Mouse (Mus musculus) intestine, postnatal 0 days (tissue): ENCODE results near the gene Rorc. TPM values are rescaled to one million over a fixed set of nuclear protein-coding genes. Genes with fewer than 3 reads are reported as not detected.
A peak's percentile ranks its signal among the peaks of the same experiment; 100 is the strongest.

Experiments used
- ATAC-seq: fragments of 200-750 bp; cut with Nextera tagmentation; 2 replicates; pipeline ENCODE4 v1.8.0; 2017; ENCODE audit warnings: mild to moderate bottlenecking, moderate TSS enrichment, moderate library complexity
- H3K27ac ChIP-seq: fragments of 300-500 bp; sonication (generic); 2 replicates; pipeline ENCODE4 v1.5.1; 2014; ENCODE audit warnings: mild to moderate bottlenecking, low read depth, low read length, moderate library complexity
- H3K27me3 ChIP-seq: fragments of 300-500 bp; sonication (generic); replicated peaks from 2 replicates; pipeline ENCODE4 v1.6.1; 2014; ENCODE audit warnings: low read length, mixed read lengths; ENCODE audit not compliant: control insufficient read depth, insufficient read depth
- H3K36me3 ChIP-seq: fragments of 300-500 bp; sonication (generic); 2 replicates; pipeline ENCODE4 v1.6.1; 2014; ENCODE audit warnings: mild to moderate bottlenecking, moderate library complexity; ENCODE audit not compliant: control insufficient read depth, insufficient read depth
- H3K4me1 ChIP-seq: fragments of 300-500 bp; sonication (generic); replicated peaks from 2 replicates; pipeline ENCODE4 v1.6.1; 2014; ENCODE audit warnings: antibody characterized with exemption, low read length, mixed read lengths; ENCODE audit not compliant: control insufficient read depth, insufficient read depth
- H3K4me2 ChIP-seq: fragments of 300-500 bp; sonication (generic); replicated peaks from 2 replicates; pipeline ENCODE4 v1.6.1; 2014; ENCODE audit warnings: low read depth, mild to moderate bottlenecking, moderate library complexity
- H3K4me3 ChIP-seq: fragments of 300-500 bp; sonication (generic); 2 replicates; pipeline ENCODE4 v1.5.1; 2014; ENCODE audit warnings: low read depth, low read length
- H3K9ac ChIP-seq: fragments of 300-500 bp; sonication (generic); 2 replicates; pipeline ENCODE4 v1.6.1; 2014; ENCODE audit warnings: mild to moderate bottlenecking, low read depth, low read length
- H3K9me3 ChIP-seq: fragments of 300-500 bp; sonication (generic); 2 replicates; pipeline ENCODE4 v1.6.1; 2016; ENCODE audit warnings: mixed run types; ENCODE audit not compliant: control insufficient read depth
- CTCF ChIP-seq: sonication (generic); IDR thresholded peaks from 2 replicates; pipeline ENCODE4 v1.5.1; 2016; ENCODE audit warnings: low read depth, mild to moderate bottlenecking, control low read depth, antibody characterized with exemption, moderate library complexity
- WGBS: fragments of 180-500 bp; shearing (Covaris S2); extraction: QIAGEN DNeasy Blood & Tissue Kit; methylation state at CpG from one replicate; pipeline ENCODE4 v1.1.7; 2014; 5-methylcytosine and 5-hydroxymethylcytosine counted together
- polyA plus RNA-seq: library from polyadenylated mRNA; unstranded; fragments of >200 nt; fragmentation: Nextera tagmentation; extraction: Ambion mirVana; gene quantifications from 2 replicates; pipeline ENCODE4 v1.2.1, GENCODE M21; 2015

Gene Rorc
- polyA plus RNA-seq, 1 experiment from 2014 or later, result 25.5 TPM

DNA sequence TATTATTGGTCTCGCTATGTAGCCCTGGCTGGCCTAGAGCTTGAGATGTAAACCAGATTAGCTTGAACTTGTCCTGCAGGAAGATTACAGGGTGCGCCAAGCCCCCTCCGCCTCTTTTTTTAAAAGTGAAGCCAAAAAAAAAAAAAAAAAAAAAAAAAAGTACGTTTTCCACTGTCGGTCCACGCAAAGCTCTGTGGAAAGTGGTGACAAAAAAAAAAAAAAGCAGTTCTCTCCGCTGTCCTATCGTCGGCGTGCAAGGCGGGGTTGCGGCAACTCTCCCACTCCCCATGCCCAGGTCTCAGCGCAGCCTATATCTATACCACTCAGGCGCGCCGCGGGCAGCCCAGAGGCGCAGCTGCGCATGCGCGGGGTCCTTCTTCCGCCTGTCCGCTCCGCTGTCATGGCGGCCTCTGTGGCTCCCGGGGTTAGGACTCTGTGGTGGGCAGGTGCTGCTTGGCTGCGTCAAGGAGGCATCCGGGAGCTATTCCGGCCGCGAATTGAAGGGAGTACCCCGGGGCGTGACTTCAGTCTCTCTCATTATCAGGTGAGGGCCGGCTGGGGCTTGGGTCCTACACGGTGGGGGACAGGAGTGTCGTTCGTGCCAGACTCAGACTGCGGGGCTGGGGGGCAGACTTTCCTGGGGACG lies 70.5 kb downstream of the Rorc start, which contains the start of gene Mrpl9:
TSS of gene Mrpl9 (plus strand) at position 368 of the 646 bp plus-strand sequence.
- Histone ChIP-seq H3K9ac (peak within 1 kb of the TSS; percentile 77), H3K4me2 (peak within 1 kb of the TSS; percentile 89), H3K27ac (peak within 1 kb of the TSS; percentile 57), H3K4me1 (no peaks in the 10 kb centered on the region), H3K36me3 (peaks cover 22% of the 10 kb centered on the region), H3K27me3 (no peaks in the 10 kb centered on the region), H3K9me3 (no peaks in the 10 kb centered on the region), H3K4me3 (peak within 1 kb of the TSS; percentile 68)
- under 1% methylated on average over 39 of the region's 39 CpGs for WGBS
- ATAC-seq, result peak; percentile 96
- TF ChIP-seq CTCF, result no peak

DNA sequence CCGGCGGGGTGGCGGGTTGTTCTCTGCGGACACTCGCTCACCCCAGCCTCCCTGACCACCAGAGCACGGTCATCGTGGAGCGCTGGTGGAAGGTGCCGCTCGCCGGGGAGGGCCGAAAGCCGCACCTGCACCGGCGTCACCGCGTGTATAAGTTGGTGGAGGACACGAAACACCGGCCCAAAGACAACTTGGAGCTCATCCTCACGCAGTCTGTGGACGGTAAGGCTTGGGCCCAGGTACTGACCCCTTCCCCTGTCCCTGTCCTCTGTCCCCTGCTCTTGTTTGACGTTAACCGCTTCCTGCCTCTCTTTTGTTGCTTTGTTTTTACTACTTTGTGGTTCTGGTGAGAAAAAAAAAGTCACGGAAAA lies 71.0 kb downstream of the Rorc start, which contains the start of gene Oaz3:
TSS of gene Oaz3 (minus strand) at position 319 of the 368 bp plus-strand sequence.
- peak within 1 kb of the TSS; percentile 77 for H3K9ac ChIP-seq
- H3K27me3 ChIP-seq, result no peaks in the 10 kb centered on the region
- peak; percentile 70; the same call in 1 of the 2 replicates for ATAC-seq
- H3K36me3 ChIP-seq, result peaks cover 26% of the 10 kb centered on the region
- WGBS, result 0% methylated on average over 24 of the region's 24 CpGs
- TF ChIP-seq CTCF, result no peak
- no peaks in the 10 kb centered on the region for H3K9me3 ChIP-seq
- H3K4me2 ChIP-seq, result peak within 1 kb of the TSS; percentile 89
- H3K4me1 ChIP-seq, result no peaks in the 10 kb centered on the region
- H3K4me3 ChIP-seq, result peak within 1 kb of the TSS; percentile 68
- peak within 1 kb of the TSS; percentile 57 for H3K27ac ChIP-seq

Other genes with a start within 250 kb of the Rorc start
- not detected in 2 replicates for gene Gm10696, start 194.6 kb upstream of the Rorc start, polyA plus RNA-seq
- gene Gm5286, start 176.1 kb upstream of the Rorc start, polyA plus RNA-seq, result not detected in 2 replicates
- not detected in 2 replicates for gene Gm4778, start 108.8 kb upstream of the Rorc start, polyA plus RNA-seq
- 18.0 and 19.8 TPM in 2 replicates for gene Them4, start 62.7 kb upstream of the Rorc start, polyA plus RNA-seq
- gene Them5, start 30.7 kb upstream of the Rorc start, polyA plus RNA-seq, result not detected in 2 replicates
- 0.65 and 0.87 TPM in 2 replicates for gene C2cd4d, start 10.4 kb upstream of the Rorc start, polyA plus RNA-seq
- gene Lingo4, start 25.7 kb downstream of the Rorc start, polyA plus RNA-seq, result 0.68 and 0.86 TPM in 2 replicates
- gene Tdrkh, start 40.5 kb downstream of the Rorc start, polyA plus RNA-seq, result 5.6 and 6.2 TPM in 2 replicates
- gene Mrpl9, start 70.5 kb downstream of the Rorc start, polyA plus RNA-seq, result 33.5 and 35.2 TPM in 2 replicates
- gene Oaz3, start 71.1 kb downstream of the Rorc start, polyA plus RNA-seq, result 0.35 and 0.56 TPM in 2 replicates
- gene Celf3, start 105.5 kb downstream of the Rorc start, polyA plus RNA-seq, result 12.2 and 12.8 TPM in 2 replicates
- 3.5 and 3.9 TPM in 2 replicates for gene Riiad1, start 107.5 kb downstream of the Rorc start, polyA plus RNA-seq
- gene Snx27, start 209.9 kb downstream of the Rorc start, polyA plus RNA-seq, result 20.9 and 26.5 TPM in 2 replicates